Mouse (Mus musculus) kidney, embryonic 15.5 days (tissue): Measurements from ENCODE around the gene Parp16. TPM values are rescaled to one million over a fixed set of nuclear protein-coding genes. Genes with fewer than 3 reads are reported as not detected.
"Not testable (repeated sequence)": the region's sequence is repeated elsewhere in the genome, so short reads cannot be mapped to it uniquely, and the experiment has no call there.

Experiments
- ATAC-seq: fragments of 200-750 bp; cut with Nextera tagmentation; replicated peaks from 2 replicates; pipeline ENCODE4 v1.8.0; 2017; ENCODE audit warnings: moderate TSS enrichment; ENCODE audit not compliant: low FRiP score
- H3K27ac ChIP-seq: fragments of 300-500 bp; sonication (generic); 2 replicates; pipeline ENCODE4 v1.5.1; 2015; ENCODE audit warnings: mild to moderate bottlenecking, inconsistent platforms
- H3K27me3 ChIP-seq: fragments of 300-500 bp; sonication (generic); 2 replicates; pipeline ENCODE4 v1.6.1; 2015; ENCODE audit warnings: inconsistent platforms
- H3K36me3 ChIP-seq: fragments of 300-500 bp; sonication (generic); 2 replicates; pipeline ENCODE4 v1.6.1; 2015; ENCODE audit warnings: inconsistent platforms
- H3K4me1 ChIP-seq: fragments of 300-500 bp; sonication (generic); 2 replicates; pipeline ENCODE4 v1.6.1; 2015; ENCODE audit warnings: inconsistent platforms
- H3K4me2 ChIP-seq: fragments of 300-500 bp; sonication (generic); 2 replicates; pipeline ENCODE4 v1.6.1; 2015; ENCODE audit warnings: moderate library complexity, mild to moderate bottlenecking, inconsistent platforms
- H3K4me3 ChIP-seq: fragments of 300-500 bp; sonication (generic); replicated peaks from 2 replicates; pipeline ENCODE4 v1.5.1; 2015; ENCODE audit warnings: mild to moderate bottlenecking, inconsistent platforms
- H3K9ac ChIP-seq: fragments of 300-500 bp; sonication (generic); 2 replicates; pipeline ENCODE4 v1.6.1; 2015; ENCODE audit warnings: mild to moderate bottlenecking, inconsistent platforms
- H3K9me3 ChIP-seq: fragments of 300-500 bp; sonication (generic); replicated peaks from 2 replicates; pipeline ENCODE4 v1.6.1; 2016; ENCODE audit warnings: inconsistent platforms
- WGBS: fragments of 180-500 bp; shearing (Covaris S2); methylation state at CpG from one replicate; pipeline ENCODE4 v1.1.7; 2015; ENCODE audit warnings: mixed read lengths; 5-methylcytosine and 5-hydroxymethylcytosine counted together
- polyA plus RNA-seq: library from polyadenylated mRNA; unstranded; fragments of >200 nt; fragmentation: Nextera tagmentation; extraction: Ambion mirVana; gene quantifications from 2 replicates; pipeline ENCODE4 v1.2.1, GENCODE M21; 2015

Parp16 gene
- polyA plus RNA-seq, 1 experiment from 2014 or later = 7.9 TPM

DNA sequence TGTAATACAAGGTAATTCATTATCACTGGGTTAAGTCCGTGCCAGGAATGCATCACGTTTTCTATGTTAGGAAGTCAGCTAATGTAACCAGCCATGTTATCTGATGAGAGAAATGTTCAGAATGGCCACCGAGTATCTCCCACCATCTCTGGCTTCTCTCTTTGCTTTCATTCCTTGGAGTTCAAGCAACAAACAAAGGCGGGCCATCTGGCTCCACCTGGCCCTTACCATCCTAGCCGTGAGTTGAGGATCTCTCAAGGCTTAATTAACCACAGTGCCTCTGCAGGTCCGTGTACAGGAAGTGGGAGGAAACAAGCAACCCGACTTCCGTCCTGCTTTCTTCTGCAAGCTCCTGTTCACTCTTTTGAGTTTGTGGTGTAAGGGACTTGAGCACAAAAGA lies 21.8 kb downstream of the Parp16 start:
- no peaks in the 10 kb centered on the region for H3K27me3 ChIP-seq
- ATAC-seq = no peak
- H3K27ac ChIP-seq = no peak overlapping the region
- 0 out of 2 replicates have a peak overlapping the region, but pooled peaks have one; percentile 26 for H3K4me2 ChIP-seq
- H3K9me3 ChIP-seq = no peaks in the 10 kb centered on the region
- no peak overlapping the region for H3K9ac ChIP-seq
- peaks cover 36% of the 10 kb centered on the region for H3K4me1 ChIP-seq
- no peaks in the 10 kb centered on the region for H3K36me3 ChIP-seq
- no peak overlapping the region for H3K4me3 ChIP-seq
- 39% methylated on average over 8 of the region's 8 CpGs for WGBS

DNA sequence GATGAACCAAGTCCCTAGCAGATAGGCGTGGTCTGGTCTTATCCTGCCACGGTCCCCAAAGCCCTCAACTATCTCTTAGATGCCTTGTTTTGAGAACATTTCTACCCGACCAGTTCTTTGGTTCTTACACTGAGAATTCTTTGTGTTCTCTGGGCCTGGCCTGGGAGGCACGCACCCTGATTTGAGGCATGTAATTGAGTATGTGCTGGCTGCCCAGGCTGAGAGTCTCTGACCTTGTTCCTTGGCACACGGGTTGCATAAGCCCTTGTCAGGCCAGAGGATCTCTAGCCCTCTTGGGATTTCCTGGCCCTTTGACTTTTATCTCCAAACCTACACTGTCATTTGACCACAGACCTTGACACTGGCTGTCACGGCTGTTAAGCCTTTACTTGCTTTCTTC lies 22.5 kb downstream of the Parp16 start:
- Histone ChIP-seq H3K4me1 (peaks cover 36% of the 10 kb centered on the region), H3K4me2 (no peak overlapping the region), H3K27ac (0 out of 2 replicates have a peak overlapping the region, but pooled peaks have one; percentile 16), H3K9me3 (no peaks in the 10 kb centered on the region), H3K27me3 (no peaks in the 10 kb centered on the region), H3K4me3 (no peak overlapping the region), H3K36me3 (no peaks in the 10 kb centered on the region), H3K9ac (no peak overlapping the region)
- no peak for ATAC-seq
- WGBS = 45% methylated on average over 6 of the region's 6 CpGs

DNA sequence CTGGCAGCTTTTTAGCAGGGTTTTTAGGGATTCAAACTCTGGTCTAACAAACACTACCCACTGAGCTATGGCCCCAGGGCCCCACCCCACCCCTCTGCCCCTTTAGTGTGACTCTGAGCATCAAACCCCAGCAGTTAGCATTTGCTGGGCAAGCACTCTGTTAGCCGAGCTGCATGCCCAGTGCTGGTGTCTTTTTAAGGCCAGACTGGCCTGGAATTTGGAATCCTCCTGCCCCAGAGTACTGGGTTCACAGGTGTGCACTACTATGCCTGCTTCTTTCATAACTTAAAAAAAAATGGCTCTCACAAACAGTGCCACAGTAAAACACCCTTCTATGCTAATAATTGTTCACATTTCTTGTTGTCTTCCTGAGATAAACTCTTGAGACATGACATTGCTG lies 23.8 kb downstream of the Parp16 start:
- Histone ChIP-seq H3K27me3 (no peaks in the 10 kb centered on the region), H3K36me3 (no peaks in the 10 kb centered on the region), H3K9ac (no peak overlapping the region), H3K9me3 (no peaks in the 10 kb centered on the region), H3K27ac (no peak overlapping the region), H3K4me2 (no peak overlapping the region), H3K4me3 (no peak overlapping the region), H3K4me1 (peaks cover 36% of the 10 kb centered on the region)
- ATAC-seq = no peak
- 67% methylated on average over 1 of the region's 1 CpGs for WGBS

DNA sequence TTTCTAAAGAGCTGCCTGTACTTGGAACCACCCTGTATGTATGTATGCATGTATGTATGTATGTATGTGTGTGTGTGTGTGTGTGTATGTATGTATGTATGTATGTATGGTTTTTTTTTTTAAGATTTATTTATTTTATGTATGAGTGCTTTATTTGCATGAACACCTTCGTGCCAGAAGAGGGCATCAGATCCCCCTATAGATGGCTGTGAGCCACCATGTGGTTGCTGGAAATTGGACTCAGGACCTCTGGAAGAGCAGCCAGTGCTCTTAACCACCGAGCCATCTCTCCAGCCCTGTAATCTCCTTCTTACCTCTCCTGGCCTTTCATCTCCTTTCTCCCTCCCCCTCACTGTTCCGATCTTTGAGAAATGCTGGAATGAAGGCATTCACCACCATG lies 25.2 kb downstream of the Parp16 start:
- not testable (repeated sequence) for ATAC-seq, H3K27me3 ChIP-seq, H3K27ac ChIP-seq, H3K4me2 ChIP-seq, H3K9me3 ChIP-seq, H3K4me3 ChIP-seq, H3K36me3 ChIP-seq, H3K9ac ChIP-seq
- peaks cover 28% of the 10 kb centered on the region for H3K4me1 ChIP-seq
- WGBS = 51% methylated on average over 3 of the region's 3 CpGs

DNA sequence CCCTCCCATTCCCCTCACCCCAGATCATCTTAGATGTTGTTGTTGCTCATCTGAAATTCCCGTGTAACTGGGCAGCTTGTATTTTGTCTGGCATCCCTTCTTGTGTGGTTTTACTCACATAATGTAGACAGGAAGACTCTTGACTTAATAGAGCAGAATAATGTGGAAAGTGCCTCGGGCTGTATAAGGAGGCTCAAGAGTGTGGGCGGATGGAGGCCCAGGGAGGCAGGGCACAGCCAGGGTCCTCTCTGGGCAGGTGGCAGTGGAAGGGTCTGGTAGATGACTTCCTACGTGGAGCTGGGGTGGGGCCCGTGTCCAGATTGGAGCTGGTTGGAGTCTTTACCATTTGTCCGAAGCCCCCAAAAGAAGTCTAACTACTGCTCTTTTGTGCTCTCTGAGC lies 28.8 kb downstream of the Parp16 start:
- no peak overlapping the region for H3K4me2 ChIP-seq
- H3K27me3 ChIP-seq = no peaks in the 10 kb centered on the region
- 76% methylated on average over 6 of the region's 6 CpGs for WGBS
- no peak overlapping the region for H3K9ac ChIP-seq
- no peaks in the 10 kb centered on the region for H3K4me1 ChIP-seq
- H3K36me3 ChIP-seq = peaks cover 4% of the 10 kb centered on the region; the same call in 1 of the 2 replicates
- H3K27ac ChIP-seq = no peak overlapping the region
- H3K4me3 ChIP-seq = no peak overlapping the region
- ATAC-seq = no peak
- no peaks in the 10 kb centered on the region for H3K9me3 ChIP-seq

DNA sequence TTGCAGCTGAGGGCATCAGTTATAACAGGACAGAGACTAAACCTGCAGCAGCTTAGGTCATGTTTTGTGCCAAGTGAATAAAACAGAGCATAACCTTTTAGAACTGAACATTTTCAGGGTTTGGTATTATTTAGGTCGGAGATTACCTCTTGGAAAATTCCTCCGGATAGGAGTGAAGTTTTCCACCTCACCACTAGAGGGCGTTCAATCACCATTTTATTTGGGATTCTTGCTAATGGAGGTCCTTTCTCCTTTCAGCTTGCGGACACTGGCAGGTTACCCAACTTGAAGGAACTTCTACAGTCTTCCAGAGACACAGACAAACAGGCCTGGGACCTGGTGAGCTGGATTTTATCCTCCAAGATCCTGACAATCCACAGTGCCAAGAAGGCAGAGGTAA lies 30.6 kb downstream of the Parp16 start:
- Histone ChIP-seq H3K4me1 (no peaks in the 10 kb centered on the region), H3K9me3 (no peaks in the 10 kb centered on the region), H3K4me3 (no peak overlapping the region), H3K27ac (no peak overlapping the region), H3K27me3 (no peaks in the 10 kb centered on the region), H3K9ac (no peak overlapping the region), H3K4me2 (no peak overlapping the region), H3K36me3 (peaks cover 13% of the 10 kb centered on the region; the same call in 1 of the 2 replicates)
- 39% methylated on average over 4 of the region's 4 CpGs for WGBS
- no peak for ATAC-seq

DNA sequence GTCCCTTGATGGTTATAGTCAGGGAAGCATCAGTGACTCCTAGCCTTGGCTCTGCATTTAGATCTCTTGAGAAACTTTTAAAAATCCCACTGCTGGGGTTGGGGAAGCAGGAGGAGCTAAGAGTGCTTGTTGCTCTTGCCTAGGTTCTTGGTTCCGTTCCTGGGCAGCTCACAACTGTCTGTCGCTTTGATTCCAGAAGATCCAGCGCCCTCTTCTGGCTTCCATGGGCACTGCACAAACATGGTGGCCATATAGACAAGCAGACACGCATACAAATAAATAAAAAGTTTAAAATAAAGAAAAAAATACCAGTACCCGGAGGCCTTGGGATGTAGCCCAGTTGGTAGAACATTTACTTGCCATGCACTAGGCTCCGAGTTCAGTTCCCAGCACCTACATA lies 35.1 kb downstream of the Parp16 start:
- ATAC-seq = no peak
- no peak overlapping the region for H3K9ac ChIP-seq
- no peaks in the 10 kb centered on the region for H3K9me3 ChIP-seq
- H3K27me3 ChIP-seq = no peaks in the 10 kb centered on the region
- no peak overlapping the region for H3K27ac ChIP-seq
- H3K36me3 ChIP-seq = peaks cover 22% of the 10 kb centered on the region; the same call in 1 of the 2 replicates
- no peak overlapping the region for H3K4me3 ChIP-seq
- H3K4me1 ChIP-seq = no peaks in the 10 kb centered on the region
- 77% methylated on average over 6 of the region's 6 CpGs for WGBS
- no peak overlapping the region for H3K4me2 ChIP-seq

DNA sequence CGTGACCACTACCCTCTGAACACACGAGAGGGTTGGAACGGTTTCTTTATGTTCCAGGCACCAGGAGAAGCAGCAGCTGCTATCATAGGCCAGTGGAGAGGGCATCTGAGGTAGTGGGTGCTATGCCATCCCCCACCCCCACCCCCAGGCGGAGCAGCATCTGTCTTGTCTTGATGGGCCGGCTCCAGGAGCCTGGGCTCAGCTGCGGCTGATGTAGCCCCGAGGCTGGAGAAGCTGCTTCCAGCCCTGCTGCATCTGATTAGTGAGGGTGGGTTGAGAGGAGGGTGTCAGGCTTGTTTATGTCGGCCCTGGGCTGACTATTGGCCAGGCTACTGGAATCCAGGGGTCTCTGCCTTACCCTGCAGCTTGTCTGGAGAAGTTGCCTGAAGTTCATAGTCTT lies 36.1 kb downstream of the Parp16 start:
- Histone ChIP-seq H3K27ac (no peak overlapping the region), H3K4me2 (no peak overlapping the region), H3K9me3 (no peaks in the 10 kb centered on the region), H3K4me1 (no peaks in the 10 kb centered on the region), H3K4me3 (no peak overlapping the region), H3K27me3 (no peaks in the 10 kb centered on the region), H3K9ac (no peak overlapping the region), H3K36me3 (peaks cover 23% of the 10 kb centered on the region)
- WGBS = 77% methylated on average over 8 of the region's 8 CpGs
- ATAC-seq = no peak

DNA sequence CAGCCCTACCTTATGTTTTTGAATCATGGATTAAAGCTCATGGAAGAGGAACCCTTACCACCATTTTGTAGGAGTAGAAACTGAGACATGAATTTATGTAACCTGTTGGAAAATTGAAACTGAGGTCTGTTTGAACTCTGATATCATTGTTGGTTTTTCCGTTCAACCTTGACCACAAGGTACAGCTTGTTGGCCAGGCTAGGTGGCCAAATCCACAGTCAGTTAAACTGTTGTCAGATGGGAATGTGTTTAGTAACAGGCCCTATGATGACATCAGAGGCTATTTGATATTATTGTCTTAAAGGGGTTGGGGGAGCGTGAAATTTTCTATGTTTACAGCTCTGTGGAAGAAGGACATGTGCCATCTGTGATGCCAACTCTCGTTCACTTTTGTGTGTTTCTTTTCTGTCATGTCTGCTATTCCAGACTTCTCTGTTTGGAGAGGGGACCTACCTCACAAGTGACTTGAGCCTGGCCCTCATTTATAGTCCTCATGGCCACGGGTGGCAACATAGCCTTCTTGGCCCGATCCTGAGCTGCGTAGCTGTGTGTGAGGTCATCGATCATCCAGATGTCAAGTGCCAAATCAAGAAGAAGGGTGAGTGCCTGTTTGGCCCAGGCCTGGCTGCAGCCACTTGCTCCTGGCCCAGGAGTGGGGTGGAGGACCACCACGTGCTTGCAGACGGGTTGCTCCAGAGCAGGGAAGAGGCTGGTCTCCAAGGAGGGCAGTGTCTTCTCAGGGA lies 38.3 kb downstream of the Parp16 start:
- H3K9ac ChIP-seq = no peak overlapping the region
- H3K27ac ChIP-seq = no peak overlapping the region
- WGBS = 73% methylated on average over 9 of the region's 9 CpGs
- no peak overlapping the region for H3K4me2 ChIP-seq
- H3K4me3 ChIP-seq = no peak overlapping the region
- peaks cover 24% of the 10 kb centered on the region for H3K36me3 ChIP-seq
- peaks cover 8% of the 10 kb centered on the region for H3K4me1 ChIP-seq
- H3K27me3 ChIP-seq = no peaks in the 10 kb centered on the region
- H3K9me3 ChIP-seq = no peaks in the 10 kb centered on the region
- ATAC-seq = no peak

DNA sequence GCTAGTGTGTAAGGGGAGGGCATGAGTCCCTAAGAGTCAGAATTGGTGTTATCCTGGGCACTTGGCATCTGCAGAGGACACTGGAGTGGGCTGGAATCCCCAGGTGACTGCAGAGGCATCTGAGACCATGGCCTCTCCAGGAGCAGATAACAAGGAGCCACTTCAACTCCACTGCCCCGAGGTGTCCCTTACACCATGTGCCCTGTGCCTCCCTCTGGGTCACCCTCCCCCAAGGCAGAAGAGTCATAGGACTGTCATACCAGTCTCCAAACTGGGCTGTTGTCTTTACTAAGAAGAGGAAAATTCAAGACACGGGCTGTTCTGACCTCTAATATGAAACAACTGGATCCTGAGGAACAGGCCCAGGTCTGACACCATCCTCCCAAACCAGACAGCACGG lies 39.6 kb downstream of the Parp16 start:
- Histone ChIP-seq H3K9ac (no peak overlapping the region), H3K27me3 (no peaks in the 10 kb centered on the region), H3K4me1 (peaks cover 12% of the 10 kb centered on the region), H3K4me3 (no peak overlapping the region), H3K36me3 (peaks cover 22% of the 10 kb centered on the region), H3K27ac (no peak overlapping the region), H3K4me2 (no peak overlapping the region), H3K9me3 (no peaks in the 10 kb centered on the region)
- 78% methylated on average over 3 of the region's 3 CpGs for WGBS
- ATAC-seq = no peak

DNA sequence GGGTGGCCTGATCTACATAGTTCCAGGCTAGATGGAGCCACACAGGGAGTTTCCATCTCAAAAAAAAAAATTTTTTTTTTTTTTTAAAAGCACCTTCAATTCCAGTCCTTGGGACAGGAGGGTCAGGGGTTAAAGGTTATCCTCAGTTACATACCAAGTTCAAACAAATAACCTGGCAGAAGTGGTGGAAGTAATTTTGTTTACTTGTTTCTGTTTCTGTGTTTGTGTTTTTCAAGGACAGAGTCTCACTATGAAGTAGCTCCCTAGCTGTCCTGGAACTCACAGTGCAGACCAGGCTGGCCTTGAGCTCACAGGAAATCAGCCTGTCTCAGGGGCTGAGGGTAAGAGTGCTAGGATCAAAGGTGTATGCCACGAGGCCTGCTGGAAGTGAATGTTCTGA lies 40.4 kb downstream of the Parp16 start:
- ATAC-seq = no peak

DNA sequence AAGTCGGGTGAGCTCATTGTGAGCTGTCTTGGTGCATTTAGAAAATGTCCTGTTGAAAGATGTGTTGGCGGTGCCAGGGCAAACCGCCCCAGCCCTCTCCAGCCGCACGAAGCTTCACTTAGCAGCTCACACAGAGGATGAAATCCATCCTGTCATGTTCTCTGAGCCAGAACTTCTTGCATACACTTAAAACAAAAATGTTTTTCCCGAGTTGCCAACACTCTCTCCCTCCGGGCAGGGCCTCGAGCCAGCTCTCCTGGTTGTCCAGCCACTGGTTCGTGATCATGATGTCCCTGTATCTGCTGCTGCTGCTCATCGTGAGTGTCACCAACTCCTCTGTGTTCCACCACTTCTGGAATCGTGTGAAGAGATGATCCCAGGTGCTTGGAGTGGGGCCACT lies 42.5 kb downstream of the Parp16 start:
- no peak for ATAC-seq
- WGBS = 67% methylated on average over 11 of the region's 11 CpGs
- H3K4me1 ChIP-seq = peaks cover 13% of the 10 kb centered on the region
- H3K4me2 ChIP-seq = no peak overlapping the region
- H3K9me3 ChIP-seq = no peaks in the 10 kb centered on the region
- H3K9ac ChIP-seq = no peak overlapping the region
- no peak overlapping the region for H3K4me3 ChIP-seq
- H3K27me3 ChIP-seq = no peaks in the 10 kb centered on the region
- H3K36me3 ChIP-seq = peaks cover 11% of the 10 kb centered on the region
- no peak overlapping the region for H3K27ac ChIP-seq

More for the DNA sequence above, 40.4 kb downstream of the Parp16 start:
- H3K4me2 ChIP-seq = no peak overlapping the region
- H3K9me3 ChIP-seq = no peaks in the 10 kb centered on the region
- H3K4me3 ChIP-seq = no peak overlapping the region
- 37% methylated on average over 1 of the region's 1 CpGs for WGBS
- no peak overlapping the region for H3K9ac ChIP-seq
- peaks cover 12% of the 10 kb centered on the region for H3K4me1 ChIP-seq
- H3K27me3 ChIP-seq = no peaks in the 10 kb centered on the region
- no peak overlapping the region for H3K27ac ChIP-seq
- H3K36me3 ChIP-seq = peaks cover 14% of the 10 kb centered on the region
